Mouse (Mus musculus) adrenal gland, adult 18-20 months (tissue): ENCODE results near the gene Lpcat3. TPM values are rescaled to one million over a fixed set of nuclear protein-coding genes. Genes with fewer than 3 reads are reported as not detected.
"Not testable (repeated sequence)": the region's sequence is repeated elsewhere in the genome, so short reads cannot be mapped to it uniquely, and the experiment has no call there.

Source experiments
- DNase-seq, 2 experiments: peaks; one replicate each; pipeline ENCODE4 v3.0.0; 2021 to 2022; ENCODE audit warnings: low spot score in 2 of 2
- long read RNA-seq, 2 experiments: library from polyadenylated mRNA; stranded (forward); transcript quantifications; one replicate each; pipeline ENCODE4 v2.0.0; 2021
- total RNA-seq, 2 experiments: library from RNA; stranded (reverse); gene quantifications; 1 replicate in 1 of 2; 2 replicates in 1 of 2; pipeline ENCODE4 v1.2.3; 2021

The Lpcat3 gene
- 100 to 1,000 TPM in 1 of 2 experiments, 10 to 100 TPM in 1; 92.9 to 108 TPM for total RNA-seq
- long read RNA-seq, experiment 1, transcript Lpcat3-201 (13 exons, 2,281 nt): major isoform, 94 of 103 reads
- long read RNA-seq, experiment 1, partial matches to known transcripts: 0 of 103 reads
- long read RNA-seq, experiment 1, other reads (novel, unspliced or antisense): 9 of 103 reads
- long read RNA-seq, experiment 2, transcript Lpcat3-201 (13 exons, 2,281 nt): major isoform, 229 of 259 reads
- long read RNA-seq, experiment 2, partial matches to known transcripts: 15 of 259 reads
- long read RNA-seq, experiment 2, other reads (novel, unspliced or antisense): 14 of 259 reads

DNA sequence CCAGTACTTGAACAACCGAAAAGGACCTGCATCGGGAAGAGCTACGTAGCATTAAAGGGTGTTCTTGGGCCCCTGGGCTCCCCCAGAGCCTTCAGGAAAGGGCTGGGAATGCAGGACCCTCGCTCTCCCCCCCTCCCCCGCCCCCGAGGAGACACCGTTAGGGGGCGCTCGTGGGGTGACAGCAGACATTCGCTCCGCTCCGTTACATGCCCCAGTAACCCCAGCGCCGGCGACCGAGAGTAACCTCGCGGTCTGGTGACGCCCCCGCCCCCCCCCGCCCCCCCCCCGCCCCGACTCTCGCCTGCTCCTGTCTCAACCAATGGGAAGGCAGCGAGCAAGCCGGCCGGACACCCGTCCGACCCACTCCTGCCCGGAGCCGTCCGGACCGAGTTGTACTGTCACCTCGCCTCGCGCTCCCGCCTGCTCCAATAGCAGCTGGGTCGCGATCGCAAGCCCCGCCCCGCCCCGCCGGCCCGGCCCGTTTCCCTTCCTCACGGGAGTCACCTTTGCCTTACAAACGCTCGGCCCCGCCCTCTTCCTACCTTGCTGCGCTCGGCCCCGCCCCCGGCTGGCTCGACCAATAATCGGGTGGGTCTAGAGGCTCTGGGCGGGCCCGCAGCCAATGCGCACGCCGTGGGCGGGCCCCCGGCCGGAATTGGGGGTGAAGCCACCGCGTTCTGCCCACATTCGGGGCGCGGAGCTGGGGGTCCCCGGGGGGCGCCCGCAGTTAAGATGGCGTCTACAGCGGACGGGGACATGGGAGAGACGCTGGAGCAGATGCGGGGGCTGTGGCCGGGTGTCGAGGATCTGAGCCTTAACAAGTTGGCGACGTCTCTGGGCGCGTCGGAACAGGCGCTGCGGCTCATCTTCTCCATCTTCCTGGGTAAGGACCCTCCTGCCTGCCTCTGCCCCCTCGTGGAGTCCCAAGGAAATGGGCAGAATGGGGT lies at the start of gene Lpcat3:
Gene Lpcat3, plus strand, starts transcription at position 551 of the 947 bp plus-strand sequence.
- peak; percentile 97 to 98 for DNase-seq

DNA sequence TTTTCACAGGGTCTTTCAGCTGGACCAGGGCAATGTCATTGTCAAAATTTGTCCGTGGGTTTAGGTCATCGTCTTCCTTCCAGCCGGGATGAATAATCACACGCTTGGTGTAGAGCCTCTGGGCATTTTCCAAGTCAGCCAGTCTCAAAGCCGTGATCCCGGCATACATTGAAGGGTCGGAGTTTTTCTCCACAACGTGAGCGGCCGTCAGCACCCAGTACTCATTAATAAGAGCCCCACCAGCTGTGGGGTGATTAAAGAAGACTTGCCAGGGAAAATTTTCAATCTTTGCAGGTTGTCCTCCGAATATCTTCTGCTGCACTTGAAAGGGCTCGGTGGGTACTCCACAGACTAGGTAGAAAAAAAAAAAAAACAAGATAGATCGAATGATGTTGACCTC lies 37.2 kb upstream of the Lpcat3 start:
- no peak for DNase-seq

DNA sequence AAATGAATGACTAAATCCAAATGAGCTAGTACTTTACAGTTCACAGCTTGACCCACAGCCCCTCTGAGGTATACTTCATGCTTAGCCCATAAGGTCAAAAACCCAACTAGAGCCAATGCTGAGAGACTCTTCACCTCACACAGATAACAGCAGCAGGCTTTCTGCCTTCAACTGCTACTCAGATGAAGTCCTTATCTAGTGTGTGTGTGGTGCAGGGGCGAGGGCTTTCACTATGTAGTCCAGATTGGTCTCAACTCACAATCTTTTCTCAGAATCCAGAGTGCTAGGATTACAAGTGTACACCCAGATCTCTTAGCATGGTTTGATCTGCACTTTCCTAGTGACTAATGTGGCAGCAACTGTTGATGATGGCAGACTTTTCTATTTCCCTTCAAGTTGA lies 36.6 kb upstream of the Lpcat3 start:
- DNase-seq: not testable (repeated sequence)

DNA sequence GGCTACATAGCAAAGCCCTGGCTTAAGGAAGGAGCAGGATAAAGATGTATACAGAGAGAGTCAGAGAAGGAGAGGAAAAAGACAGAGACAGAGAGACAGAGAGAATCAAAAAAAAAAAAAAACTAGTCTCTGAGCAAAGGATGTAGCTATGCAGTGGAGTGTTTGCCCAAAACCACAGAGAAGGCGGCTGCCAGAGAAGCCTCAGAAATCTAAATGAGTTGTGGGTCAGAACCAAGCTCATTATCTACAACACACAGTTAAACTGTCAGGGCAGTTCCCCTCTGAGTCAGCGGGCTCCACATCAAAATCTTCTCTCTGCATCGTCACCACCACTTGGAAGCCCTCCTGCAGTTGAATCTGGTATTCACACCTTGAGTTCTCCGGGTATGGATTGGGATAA lies 32.1 kb upstream of the Lpcat3 start:
- no peak for DNase-seq

DNA sequence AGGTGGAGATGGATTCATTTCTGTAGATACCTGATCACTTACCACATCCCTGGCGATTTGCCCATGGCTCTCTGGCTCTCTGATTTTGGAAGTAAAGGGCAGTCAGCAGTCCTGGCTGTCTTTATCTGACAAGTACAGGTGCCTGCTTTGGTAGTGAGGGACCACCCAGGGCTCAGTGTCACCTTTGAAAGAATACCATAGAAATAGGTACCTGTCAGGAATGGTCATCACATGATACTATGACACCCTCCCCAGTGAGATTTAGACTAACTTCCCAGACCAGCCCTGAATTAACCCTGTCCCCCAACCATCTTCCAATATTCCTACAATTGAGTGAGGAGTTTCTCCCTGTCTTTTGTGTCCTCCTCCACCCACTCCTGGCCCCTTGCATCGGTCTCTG lies 26.8 kb upstream of the Lpcat3 start, which contains the start of gene C1s2:
Gene C1s2, minus strand, starts transcription at position 101 of the 400 bp plus-strand sequence.
- DNase-seq: not testable (repeated sequence)

DNA sequence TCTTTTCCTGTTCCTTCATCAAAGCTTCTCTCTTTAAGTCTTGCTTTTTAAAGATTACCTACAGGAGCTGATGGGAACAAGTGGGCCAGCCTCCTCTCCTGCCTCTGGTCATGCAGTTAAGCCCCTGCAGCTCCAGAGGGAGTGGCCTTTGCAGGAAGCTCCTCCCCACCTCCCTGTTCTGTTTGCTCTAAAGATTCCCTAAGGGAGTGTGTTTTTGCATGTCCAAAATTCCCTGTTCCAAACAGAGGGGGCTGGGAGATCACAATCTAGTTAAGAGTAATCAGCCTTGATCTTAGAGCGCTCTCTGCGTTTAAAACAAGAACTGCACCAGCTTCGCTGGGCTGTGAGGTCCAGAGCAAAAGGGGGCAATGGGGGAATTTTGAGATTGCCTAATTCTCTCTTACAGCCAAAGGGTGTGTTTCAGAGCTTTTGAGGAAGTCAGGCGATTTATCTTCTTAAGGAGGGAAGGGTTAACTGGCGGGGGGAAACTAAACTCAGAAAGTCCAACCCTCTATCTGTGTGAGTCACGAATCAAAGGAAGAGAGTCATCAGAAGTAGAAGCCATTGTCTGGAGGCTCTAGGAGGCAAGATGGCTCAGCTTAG lies 25.9 kb upstream of the Lpcat3 start:
- not testable (repeated sequence) for DNase-seq

- no peak for DNase-seq
Observed at GRCm38 (mm10) chr6:124640041-124640440, 22.8 kb upstream of the Lpcat3 start.

DNA sequence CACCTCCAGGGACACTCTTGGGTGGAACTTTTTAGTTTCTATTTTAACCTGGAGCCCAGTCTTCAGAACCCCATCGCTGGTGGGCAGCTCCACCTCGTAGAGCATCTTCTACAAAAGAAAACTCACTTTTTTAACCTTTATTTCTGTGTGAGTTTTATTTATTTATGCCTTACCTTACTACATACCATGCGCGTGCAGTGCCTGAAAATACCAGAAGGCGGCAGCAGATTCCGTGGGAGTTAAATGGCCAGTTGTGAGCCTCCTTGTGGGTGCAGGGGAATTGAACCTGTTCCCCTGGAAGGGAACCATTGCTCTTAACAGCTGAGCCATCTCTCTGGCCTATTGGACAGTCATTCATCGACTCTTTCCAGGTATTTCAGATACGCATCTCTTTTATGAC lies 21.8 kb upstream of the Lpcat3 start:
- DNase-seq: peak; percentile 73 to 79

GRCm38 (mm10) chr6:124646394-124646793 lies 16.4 kb upstream of the Lpcat3 start:
- DNase-seq: no peak

DNA sequence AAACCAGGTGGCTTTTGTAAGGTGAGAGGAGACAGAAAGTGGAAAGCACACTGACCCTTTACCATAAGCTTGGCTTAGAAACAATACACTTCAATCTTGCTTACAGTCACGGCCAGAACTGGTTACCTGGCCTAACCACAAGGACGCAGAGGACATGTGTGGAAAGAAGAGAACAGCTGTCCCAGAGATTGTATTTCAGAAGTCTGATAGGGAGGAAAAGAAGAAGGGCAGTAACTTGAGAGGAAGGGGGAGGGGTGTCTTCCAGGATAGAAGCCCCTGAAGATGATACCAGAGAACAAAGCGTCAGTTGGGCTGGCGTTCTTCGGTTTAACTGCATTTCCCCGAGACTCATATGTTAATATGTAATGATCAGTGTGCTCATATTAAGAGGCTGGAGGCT lies 6.9 kb upstream of the Lpcat3 start:
- no peak for DNase-seq

DNA sequence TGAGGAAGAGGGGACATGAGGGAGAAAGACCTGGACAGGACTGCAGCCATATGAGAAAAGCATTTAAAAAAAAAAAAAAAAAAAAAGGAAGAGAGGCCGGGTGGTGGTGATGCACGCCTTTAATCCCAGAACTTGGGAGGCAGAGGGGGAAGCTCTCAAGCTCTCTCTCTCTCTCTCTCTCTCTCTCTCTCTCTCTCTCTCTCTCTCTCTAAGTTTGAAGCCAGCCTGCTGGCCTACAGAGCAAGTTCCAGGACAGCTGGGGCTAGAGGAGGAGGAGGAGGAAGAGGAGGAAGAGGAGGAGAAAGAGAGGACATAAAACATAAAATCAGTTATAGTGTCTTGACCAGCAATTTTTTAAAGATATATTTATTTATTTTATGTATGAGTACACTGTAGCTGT lies 4.8 kb upstream of the Lpcat3 start:
- DNase-seq: no peak

GRCm38 (mm10) chr6:124661156-124661806 lies 1.5 kb upstream of the Lpcat3 start:
- DNase-seq: no peak

DNA sequence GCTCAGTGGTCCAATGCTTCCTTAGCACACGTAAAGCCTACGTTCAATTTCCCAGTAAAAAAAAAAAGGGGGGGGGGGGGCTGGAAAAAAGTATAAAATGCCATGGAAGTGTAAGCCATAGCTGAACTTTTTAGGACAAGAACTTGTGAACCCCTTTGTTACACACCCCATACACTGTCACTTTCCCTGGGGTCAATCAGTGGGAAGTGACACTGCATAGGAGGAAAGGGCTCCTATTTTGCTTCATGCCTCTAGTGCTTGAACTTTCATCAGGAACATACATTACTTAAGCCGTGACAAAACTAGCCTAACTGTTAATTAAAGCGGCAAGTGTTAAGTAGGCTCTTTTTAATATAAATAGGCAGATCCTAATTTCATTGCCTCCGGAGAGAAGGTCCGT lies 832 bp upstream of the Lpcat3 start:
- no peak for DNase-seq

DNA sequence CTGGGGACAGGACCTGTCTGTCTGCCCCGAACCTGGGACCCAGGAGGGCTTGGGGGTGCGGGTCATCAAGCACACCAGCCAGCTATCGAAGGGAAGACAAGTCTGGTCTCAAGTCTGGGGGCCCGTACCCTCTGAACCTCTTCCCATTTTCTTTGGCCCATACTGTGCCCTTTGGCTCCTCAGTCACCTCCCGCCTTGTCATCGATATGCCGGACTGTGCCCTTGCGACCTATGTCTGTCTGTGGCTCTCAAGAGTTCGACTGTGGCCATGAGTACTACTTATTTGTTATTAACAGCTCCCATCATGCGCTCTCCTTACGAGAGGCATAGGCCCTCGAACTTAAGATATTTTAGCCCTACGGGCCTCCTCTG lies 583 bp downstream of the Lpcat3 start:
- no peak for DNase-seq

DNA sequence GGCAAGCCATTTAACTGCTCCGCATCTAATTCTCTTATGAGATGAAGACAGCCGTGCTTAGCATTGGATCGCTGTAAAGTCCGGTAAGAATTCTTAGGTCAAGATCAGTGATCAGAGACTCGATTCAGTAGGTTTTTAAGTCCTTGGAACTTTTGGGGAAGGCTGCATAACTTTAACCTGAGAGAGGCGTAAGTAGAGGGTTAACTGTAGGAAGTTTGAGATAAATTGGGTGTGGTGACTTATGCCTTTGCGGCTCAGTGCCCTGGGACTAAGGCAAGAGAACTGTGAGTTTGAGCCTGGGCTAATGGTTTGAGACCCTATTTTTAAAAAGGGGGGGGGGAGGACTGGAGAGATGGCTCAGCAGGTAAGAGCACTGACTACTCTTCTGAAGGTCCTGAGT lies 1.4 kb downstream of the Lpcat3 start:
- DNase-seq: no peak

DNA sequence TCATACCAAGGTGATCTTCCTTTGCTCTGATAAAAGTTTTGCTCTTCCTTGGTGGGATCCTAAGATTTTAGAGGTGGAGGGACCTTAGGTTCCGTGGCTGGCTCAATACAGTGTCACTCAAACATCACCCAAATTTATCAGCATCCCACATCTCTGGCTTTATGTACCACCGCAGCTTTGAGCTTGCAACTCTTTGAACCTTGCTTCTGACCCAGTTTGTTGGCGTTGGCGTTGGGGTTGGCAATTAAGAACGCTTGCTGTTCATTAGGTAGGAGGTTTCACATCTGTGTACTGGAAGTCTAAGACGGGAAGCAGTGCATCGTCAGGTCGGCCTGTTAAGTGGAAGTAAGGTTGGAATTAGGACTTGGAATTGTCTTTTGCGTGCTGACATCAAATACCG lies 2.2 kb downstream of the Lpcat3 start:
- DNase-seq: no peak

DNA sequence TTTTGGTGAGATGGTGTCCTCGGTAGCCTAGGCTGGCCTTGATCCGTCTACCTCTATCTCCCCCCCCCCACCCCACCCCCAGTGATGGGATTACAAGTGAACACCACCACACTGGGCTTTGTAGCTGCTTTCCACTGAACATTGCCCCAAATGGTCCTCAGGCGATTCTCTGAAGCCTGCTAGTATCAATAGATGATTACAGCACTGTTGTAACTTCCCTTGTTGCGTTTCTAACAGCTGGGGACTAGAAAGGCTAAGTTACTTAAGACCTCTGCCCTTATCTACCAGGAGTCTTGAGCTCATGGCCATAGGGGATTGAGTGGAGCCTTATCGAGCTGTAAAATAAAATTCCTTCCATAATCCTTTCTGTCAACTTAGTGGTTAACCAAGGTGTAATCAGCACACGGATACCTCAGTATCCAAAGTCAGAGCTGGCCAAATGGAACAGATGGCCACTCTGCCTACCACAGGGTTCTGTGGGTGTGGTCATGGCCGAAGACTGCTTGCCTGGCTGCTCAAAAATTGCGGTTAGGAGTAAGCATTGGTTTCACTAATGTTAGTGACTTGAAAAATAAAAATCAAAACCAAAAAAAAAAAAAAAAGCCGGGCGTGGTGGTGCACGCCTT lies 6.5 kb downstream of the Lpcat3 start:
- DNase-seq: no peak

GRCm38 (mm10) chr6:124670281-124670900 lies 7.6 kb downstream of the Lpcat3 start:
- no peak for DNase-seq

DNA sequence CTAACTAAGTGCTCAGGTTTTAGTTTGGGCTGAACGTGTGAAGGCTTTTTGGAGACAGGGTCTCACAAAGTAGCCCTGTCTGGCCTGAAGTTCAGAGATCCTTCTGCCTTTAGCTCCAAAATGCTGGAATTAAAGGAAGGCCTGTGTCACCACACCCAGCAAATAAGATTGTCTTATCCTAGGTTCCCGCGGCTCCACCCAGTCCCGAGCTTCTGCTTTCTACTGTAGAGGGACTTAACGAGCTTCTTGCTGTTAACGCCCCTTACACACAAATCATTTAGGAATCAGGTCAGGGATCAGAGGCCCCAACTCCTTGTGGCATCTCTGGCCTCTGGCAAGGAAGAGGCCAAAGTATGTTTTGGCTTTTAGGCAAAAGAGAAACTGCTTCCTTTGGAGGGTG lies 9.3 kb downstream of the Lpcat3 start:
- no peak for DNase-seq

DNA sequence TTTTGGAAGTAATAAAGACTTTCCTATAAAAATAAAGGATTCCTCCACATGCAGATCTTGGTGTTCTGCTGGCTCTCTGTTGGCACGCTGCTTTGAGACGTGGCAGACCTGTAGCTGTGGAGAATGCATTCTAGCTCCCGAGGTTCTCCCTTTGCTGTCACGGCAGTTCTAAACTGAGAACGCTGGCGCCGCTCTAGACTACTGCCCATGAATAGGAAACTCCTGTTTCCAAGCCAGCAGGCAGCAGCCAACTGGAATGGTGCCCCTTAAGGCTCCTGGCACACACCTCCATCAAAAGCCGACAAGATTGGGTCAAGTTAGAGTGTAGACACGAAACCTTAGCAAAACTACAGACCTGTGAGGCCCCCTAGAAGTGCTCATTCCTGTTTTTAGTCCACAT lies 10.8 kb downstream of the Lpcat3 start:
- DNase-seq: no peak
